Mouse (Mus musculus) embryonic facial prominence, embryonic 12.5 days (tissue): Measurements from ENCODE around the gene Pdcl. TPM values are rescaled to one million over a fixed set of nuclear protein-coding genes. Genes with fewer than 3 reads are reported as not detected.

Source experiments
- ATAC-seq: fragments of 200-750 bp; cut with Nextera tagmentation; 2 replicates; pipeline ENCODE4 v1.8.0; 2017; ENCODE audit not compliant: insufficient number of reproducible peaks, insufficient read depth, low FRiP score, low TSS enrichment
- H3K27ac ChIP-seq: fragments of 300-500 bp; sonication (generic); 2 replicates; pipeline ENCODE4 v1.5.1; 2016; ENCODE audit warnings: mild to moderate bottlenecking
- H3K27me3 ChIP-seq: fragments of 300-500 bp; sonication (generic); 2 replicates; pipeline ENCODE4 v1.6.1; 2016; ENCODE audit warnings: mild to moderate bottlenecking, moderate library complexity
- H3K36me3 ChIP-seq: fragments of 300-500 bp; sonication (generic); 2 replicates; pipeline ENCODE4 v1.6.1; 2016; ENCODE audit warnings: mild to moderate bottlenecking
- H3K4me1 ChIP-seq: fragments of 300-500 bp; sonication (generic); 2 replicates; pipeline ENCODE4 v1.6.1; 2016
- H3K4me2 ChIP-seq: fragments of 300-500 bp; sonication (generic); replicated peaks from 2 replicates; pipeline ENCODE4 v1.6.1; 2016; ENCODE audit warnings: mild to moderate bottlenecking, moderate library complexity
- H3K4me3 ChIP-seq: fragments of 300-500 bp; sonication (generic); 2 replicates; pipeline ENCODE4 v1.5.1; 2016; ENCODE audit warnings: mild to moderate bottlenecking
- H3K9ac ChIP-seq: fragments of 300-500 bp; sonication (generic); 2 replicates; pipeline ENCODE4 v1.6.1; 2016; ENCODE audit warnings: mild to moderate bottlenecking, moderate library complexity
- H3K9me3 ChIP-seq: fragments of 300-500 bp; sonication (generic); 2 replicates; pipeline ENCODE4 v1.6.1; 2016; ENCODE audit warnings: mild to moderate bottlenecking, moderate library complexity
- WGBS: fragments of 180-500 bp; shearing (Covaris S2); methylation state at CpG from one replicate; pipeline ENCODE4 v1.1.7; 2016; 5-methylcytosine and 5-hydroxymethylcytosine counted together
- polyA plus RNA-seq: library from polyadenylated mRNA; unstranded; fragments of >200 nt; fragmentation: Nextera tagmentation; extraction: Ambion mirVana; gene quantifications from 2 replicates; pipeline ENCODE4 v1.2.1, GENCODE M21; 2016

Gene Pdcl
- polyA plus RNA-seq, result 51.5 and 52.7 TPM in 2 replicates

DNA sequence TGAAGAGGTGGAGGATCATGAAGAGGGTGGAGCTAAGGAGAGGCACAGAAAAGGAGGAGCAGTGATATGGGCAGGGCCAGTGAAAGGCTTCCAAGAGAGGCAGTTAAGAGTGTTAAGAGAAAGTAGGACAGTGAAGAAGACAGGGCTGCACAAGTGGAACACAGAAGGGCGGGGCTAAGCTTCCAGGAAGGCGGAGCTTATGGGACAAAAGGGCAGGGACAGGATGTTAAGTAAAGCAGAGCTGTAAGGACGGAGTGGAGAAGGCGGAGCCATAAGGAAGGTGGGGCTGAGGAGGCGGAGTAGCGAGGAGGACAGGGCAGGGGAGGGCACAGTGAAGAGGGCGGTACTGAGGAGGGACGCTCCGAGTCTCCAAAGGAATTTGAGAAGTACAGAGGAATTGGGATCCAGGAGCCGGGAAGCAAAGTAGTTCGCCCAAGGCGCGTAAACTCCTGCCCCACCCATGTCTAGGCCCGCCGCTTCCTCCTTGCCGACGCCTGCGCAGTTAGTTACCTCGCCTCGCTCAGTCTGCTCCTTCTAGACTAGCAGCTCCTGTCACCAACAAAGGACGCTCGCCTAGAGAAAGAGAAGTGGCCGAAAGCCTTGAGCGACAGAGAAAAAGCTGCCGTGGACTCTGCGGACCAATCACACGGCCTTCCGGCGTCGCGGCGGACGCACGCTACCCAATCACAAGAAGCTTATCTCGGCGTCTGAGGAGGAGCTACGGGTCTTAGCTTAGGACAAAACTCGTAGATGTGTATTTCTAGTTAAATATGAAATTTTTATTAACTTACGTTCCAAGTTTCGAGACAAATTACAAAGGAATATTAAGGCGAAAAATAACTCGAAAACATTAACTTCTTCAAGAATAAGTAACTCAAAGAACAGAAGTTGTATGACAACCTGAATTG, at the start of gene Pdcl:
Gene Pdcl (minus strand): TSS at position 700 of the 908 bp plus-strand sequence.
- H3K36me3 ChIP-seq, result peaks cover 30% of the 10 kb centered on the region
- peak; percentile 99 for ATAC-seq
- under 1% methylated on average over 42 of the region's 42 CpGs for WGBS
- H3K9me3 ChIP-seq, result no peaks in the 10 kb centered on the region
- H3K4me3 ChIP-seq, result peak within 1 kb of the TSS; percentile 63
- peak within 1 kb of the TSS; percentile 69 for H3K9ac ChIP-seq
- no peaks in the 10 kb centered on the region for H3K27me3 ChIP-seq
- peaks cover 11% of the 10 kb centered on the region for H3K4me1 ChIP-seq
- peak within 1 kb of the TSS; percentile 98 for H3K27ac ChIP-seq
- H3K4me2 ChIP-seq, result peak within 1 kb of the TSS; percentile 66

DNA sequence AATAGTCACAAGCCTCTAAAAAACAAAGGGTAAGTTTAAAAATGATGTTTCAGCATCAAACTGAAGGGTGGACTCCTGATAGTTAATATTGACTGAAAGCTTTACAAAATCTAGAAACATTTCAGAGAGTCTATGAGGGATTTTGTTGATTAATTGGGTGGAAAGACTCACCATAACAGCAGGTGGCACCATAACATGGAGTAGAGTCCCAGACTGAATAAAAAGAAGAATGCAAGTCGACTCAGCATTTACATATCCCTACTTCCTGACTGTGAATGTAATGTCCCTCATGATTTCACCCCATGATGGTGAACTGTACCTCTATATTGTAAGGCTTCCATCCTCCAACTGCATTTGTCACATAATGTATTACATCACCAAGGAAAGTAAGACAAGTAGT, 36.4 kb upstream of the Pdcl start:
- Histone ChIP-seq H3K4me2 (no peak overlapping the region), H3K9me3 (no peaks in the 10 kb centered on the region), H3K4me3 (no peak overlapping the region), H3K27ac (no peak overlapping the region), H3K36me3 (peaks cover 23% of the 10 kb centered on the region), H3K9ac (no peak overlapping the region), H3K4me1 (no peaks in the 10 kb centered on the region), H3K27me3 (no peaks in the 10 kb centered on the region)
- ATAC-seq, result no peak
- 69% methylated on average over 1 of the region's 1 CpGs for WGBS

DNA sequence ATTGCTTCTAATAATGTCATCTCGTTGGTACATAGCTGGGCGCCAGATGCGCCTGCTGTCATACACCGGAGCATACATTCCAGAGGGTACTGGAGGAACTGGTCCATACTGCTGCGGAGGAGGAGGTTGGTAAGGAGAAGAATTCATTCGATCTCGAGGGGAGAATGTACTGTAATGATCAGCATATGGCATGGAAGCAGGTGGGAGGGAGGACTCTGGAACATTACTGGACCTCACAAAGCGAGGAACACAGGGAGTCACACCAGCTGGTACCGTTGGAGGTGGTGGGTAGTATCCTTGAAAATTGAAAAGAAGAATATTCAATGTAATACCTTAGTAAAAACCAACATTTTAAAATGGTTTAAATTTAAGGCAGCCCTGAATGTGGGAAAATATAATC, 23.8 kb upstream of the Pdcl start:
- no peak overlapping the region for H3K4me3 ChIP-seq
- peaks cover 24% of the 10 kb centered on the region for H3K36me3 ChIP-seq
- H3K4me2 ChIP-seq, result no peak overlapping the region
- no peaks in the 10 kb centered on the region for H3K4me1 ChIP-seq
- no peaks in the 10 kb centered on the region for H3K27me3 ChIP-seq
- H3K9me3 ChIP-seq, result no peaks in the 10 kb centered on the region
- no peak overlapping the region for H3K9ac ChIP-seq
- ATAC-seq, result no peak
- WGBS, result 94% methylated on average over 9 of the region's 9 CpGs
- H3K27ac ChIP-seq, result no peak overlapping the region

DNA sequence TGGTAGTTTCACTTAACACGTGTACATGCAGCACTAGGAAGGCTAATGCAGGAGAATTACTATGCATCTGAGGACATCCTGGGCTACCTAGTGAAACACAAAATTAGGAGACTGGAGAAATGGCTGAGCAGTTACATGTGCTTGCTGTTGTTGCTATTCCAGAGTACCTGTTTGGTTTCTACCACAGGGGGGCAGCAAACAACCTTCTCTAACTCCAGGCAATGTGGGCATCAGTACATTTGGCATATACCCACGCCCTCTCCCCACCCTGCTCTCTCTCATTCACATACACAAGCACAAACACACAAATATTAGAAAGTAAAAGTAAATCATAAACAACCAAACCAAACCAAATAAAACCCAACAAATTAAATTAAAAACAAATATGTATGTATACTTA, 21.1 kb upstream of the Pdcl start:
- Histone ChIP-seq H3K4me2 (no peak overlapping the region), H3K9me3 (no peaks in the 10 kb centered on the region), H3K4me1 (no peaks in the 10 kb centered on the region), H3K27ac (no peak overlapping the region), H3K36me3 (peaks cover 40% of the 10 kb centered on the region), H3K27me3 (no peaks in the 10 kb centered on the region), H3K4me3 (no peak overlapping the region), H3K9ac (no peak overlapping the region)
- ATAC-seq, result no peak
- WGBS, result 71% methylated on average over 2 of the region's 2 CpGs

DNA sequence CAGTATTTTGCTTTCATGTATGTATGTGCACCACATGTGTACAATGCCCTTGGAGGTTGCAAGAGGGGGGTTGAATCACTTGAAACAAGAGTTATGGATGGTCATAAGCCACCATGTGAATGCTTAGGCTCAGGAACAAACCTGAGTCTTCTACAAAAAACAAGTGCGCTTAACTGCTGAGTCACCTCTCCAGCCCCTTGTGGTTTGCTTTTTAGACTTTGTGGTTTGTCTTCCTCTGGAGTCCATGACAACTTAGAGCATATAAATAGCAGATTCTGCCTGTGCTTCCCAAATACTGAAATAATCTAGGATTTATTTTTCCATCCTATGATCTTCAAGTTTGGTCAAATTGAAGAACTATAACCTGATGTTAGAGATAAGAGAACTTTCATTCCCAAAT, 16.9 kb upstream of the Pdcl start:
- no peaks in the 10 kb centered on the region for H3K4me1 ChIP-seq
- H3K36me3 ChIP-seq, result peaks cover 29% of the 10 kb centered on the region
- H3K27me3 ChIP-seq, result no peaks in the 10 kb centered on the region
- no peak overlapping the region for H3K27ac ChIP-seq
- 93% methylated on average over 1 of the region's 1 CpGs for WGBS
- ATAC-seq, result no peak
- no peaks in the 10 kb centered on the region for H3K9me3 ChIP-seq
- H3K9ac ChIP-seq, result no peak overlapping the region
- no peak overlapping the region for H3K4me3 ChIP-seq
- H3K4me2 ChIP-seq, result no peak overlapping the region

DNA sequence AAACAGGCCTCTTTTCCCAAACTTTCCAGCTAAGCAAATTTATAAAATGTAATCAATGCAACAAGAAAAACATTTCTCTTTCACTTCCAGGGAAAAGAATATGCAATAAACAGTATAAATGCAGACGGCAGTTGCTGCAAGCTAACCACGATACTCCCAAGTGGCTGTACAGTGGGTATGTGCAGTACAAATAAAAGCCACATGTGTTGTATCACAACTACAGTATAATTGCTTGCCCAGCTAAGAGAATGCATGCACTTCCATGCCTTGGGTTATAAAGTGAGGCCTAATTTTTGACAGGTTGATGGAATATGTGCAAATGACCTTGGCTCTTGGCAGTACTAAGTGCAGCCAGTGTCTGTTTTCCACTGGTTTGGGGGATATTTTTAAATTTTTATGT, 11.5 kb upstream of the Pdcl start:
- Histone ChIP-seq H3K4me1 (no peaks in the 10 kb centered on the region), H3K36me3 (peaks cover 8% of the 10 kb centered on the region), H3K4me2 (no peak overlapping the region), H3K27me3 (no peaks in the 10 kb centered on the region), H3K4me3 (no peak overlapping the region), H3K27ac (no peak overlapping the region), H3K9me3 (no peaks in the 10 kb centered on the region), H3K9ac (no peak overlapping the region)
- no peak for ATAC-seq
- WGBS, result 67% methylated on average over 2 of the region's 2 CpGs

DNA sequence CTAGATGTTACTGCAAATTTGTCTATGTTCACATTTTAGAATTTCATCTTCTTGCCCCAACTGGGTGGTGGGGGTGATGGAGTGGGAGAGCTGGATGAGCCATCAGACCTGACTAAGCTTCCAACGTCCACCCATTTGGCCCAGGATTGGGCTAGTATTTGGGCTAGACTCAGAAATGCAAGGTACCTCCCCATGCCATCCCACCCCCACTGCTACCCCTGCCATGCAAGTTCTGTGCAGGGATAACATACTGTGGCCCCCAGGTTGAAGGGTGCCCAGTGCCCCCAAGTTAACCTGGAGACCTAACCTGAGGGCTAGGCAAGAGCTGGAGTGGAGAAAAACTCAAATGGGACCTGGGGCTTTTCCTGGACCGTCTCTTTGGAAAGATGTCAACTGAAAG, 776 bp upstream of the Pdcl start:
- no peak for ATAC-seq
- Histone ChIP-seq H3K4me3 (no peak overlapping the region), H3K27me3 (no peaks in the 10 kb centered on the region), H3K36me3 (peaks cover 20% of the 10 kb centered on the region), H3K9me3 (no peaks in the 10 kb centered on the region), H3K27ac (no peak overlapping the region), H3K4me2 (peak overlapping the region; percentile 66; the same call in 1 of the 2 replicates), H3K4me1 (peaks cover 11% of the 10 kb centered on the region), H3K9ac (no peak overlapping the region)
- 88% methylated on average over 2 of the region's 2 CpGs for WGBS

DNA sequence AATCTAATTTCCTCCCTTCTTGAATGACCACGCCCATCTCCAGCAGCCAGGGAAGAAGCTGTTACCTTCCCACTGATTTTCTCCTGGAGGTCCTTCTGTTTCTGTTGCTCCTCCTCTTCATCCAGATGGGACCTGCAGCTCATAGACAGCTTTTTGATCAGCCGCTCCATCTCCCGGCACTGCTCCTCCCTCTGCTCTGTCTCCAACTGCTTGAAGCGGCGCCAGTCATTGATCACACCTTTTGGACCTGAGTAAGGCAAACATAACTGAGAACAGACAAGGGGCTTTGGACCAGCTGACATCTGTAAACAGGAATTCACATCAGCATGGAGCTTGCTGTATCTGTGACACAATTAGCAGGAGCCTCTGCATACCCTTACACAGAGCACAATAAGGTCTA, 3.6 kb downstream of the Pdcl start:
- Histone ChIP-seq H3K4me2 (no peak overlapping the region), H3K27ac (no peak overlapping the region), H3K4me3 (no peak overlapping the region), H3K9ac (no peak overlapping the region), H3K4me1 (peaks cover 11% of the 10 kb centered on the region), H3K36me3 (peaks cover 61% of the 10 kb centered on the region), H3K27me3 (no peaks in the 10 kb centered on the region), H3K9me3 (no peaks in the 10 kb centered on the region)
- no peak for ATAC-seq
- WGBS, result 92% methylated on average over 5 of the region's 5 CpGs

DNA sequence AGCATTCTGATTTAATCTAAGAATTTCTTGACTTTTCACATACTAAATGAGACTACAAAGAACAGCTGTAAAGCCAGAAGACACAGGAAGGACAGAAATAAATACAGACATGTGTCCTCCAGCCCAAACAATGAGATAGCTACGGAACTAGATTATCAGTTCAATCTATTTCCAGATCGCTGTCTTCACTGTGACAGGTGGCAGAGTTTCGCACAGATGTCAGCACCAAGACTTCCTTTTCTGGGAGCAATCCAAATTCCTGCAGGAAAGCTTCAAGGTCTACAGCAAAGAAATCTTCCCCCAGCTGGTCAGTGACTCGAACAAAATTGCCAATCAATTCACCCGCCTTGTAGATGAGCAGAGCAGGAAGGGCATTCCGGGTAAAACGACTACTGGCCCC, 7.5 kb downstream of the Pdcl start:
- Histone ChIP-seq H3K9ac (no peak overlapping the region), H3K4me2 (no peak overlapping the region), H3K27ac (no peak overlapping the region), H3K27me3 (no peaks in the 10 kb centered on the region), H3K9me3 (no peaks in the 10 kb centered on the region), H3K4me3 (no peak overlapping the region), H3K4me1 (no peaks in the 10 kb centered on the region), H3K36me3 (peaks cover 61% of the 10 kb centered on the region)
- WGBS, result 87% methylated on average over 7 of the region's 7 CpGs
- no peak for ATAC-seq

DNA sequence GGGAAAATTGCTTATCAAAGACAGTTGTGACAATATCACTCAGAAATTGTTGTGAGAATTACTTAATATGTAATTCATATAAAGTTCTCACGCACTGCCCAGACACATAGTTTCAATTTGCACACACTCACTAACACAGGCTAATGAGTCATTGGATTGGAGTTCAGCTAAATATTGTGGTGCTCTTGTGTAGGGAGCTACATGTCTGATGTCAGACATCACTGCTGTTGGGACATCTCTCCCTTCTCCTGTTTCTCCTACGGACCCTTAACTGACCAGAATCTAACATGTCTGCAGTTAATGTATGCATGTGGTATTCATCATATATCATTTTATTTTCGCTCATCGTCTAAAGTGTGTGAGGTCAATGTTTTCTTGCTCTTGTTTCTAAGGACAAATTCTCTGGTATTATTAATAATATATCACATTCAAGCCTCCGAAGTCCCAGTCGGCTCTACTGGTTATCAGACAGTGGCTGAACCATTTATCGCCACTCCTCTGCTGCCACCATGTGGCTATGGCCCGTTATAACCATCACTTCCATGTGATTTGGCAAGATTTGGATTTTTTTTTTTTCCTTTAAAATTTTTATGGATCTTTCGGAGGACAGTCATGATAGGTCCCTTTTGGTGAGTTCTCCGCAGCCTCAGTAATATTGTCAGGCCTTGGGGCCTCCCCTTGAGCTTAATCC, 20.5 kb downstream of the Pdcl start:
- no peak overlapping the region for H3K4me2 ChIP-seq
- no peaks in the 10 kb centered on the region for H3K9me3 ChIP-seq
- no peaks in the 10 kb centered on the region for H3K27me3 ChIP-seq
- WGBS, result 62% methylated on average over 10 of the region's 10 CpGs
- H3K27ac ChIP-seq, result no peak overlapping the region
- H3K4me1 ChIP-seq, result no peaks in the 10 kb centered on the region
- ATAC-seq, result no peak
- H3K36me3 ChIP-seq, result no peaks in the 10 kb centered on the region
- no peak overlapping the region for H3K9ac ChIP-seq
- no peak overlapping the region for H3K4me3 ChIP-seq

DNA sequence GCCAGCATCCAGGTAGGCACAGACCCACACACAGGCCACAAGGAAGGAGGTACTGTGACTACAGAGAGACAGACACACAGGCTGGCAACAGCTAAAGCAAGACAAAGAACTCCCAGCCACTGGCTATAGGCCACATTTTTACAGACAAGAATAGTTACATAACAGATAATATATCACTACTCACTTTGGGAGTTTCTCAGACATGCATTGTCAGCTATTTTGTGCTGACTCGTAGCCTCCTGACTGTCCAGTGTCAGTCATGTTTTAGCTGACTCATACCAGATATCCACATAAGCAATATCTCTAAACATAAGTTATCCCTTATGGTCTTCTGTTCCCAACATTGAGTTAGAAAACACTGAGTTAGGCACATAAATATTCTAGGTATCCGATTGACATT, 25.8 kb downstream of the Pdcl start:
- Histone ChIP-seq H3K27ac (no peak overlapping the region), H3K4me3 (no peak overlapping the region), H3K9me3 (no peaks in the 10 kb centered on the region), H3K36me3 (no peaks in the 10 kb centered on the region), H3K27me3 (no peaks in the 10 kb centered on the region), H3K4me1 (no peaks in the 10 kb centered on the region), H3K9ac (no peak overlapping the region), H3K4me2 (no peak overlapping the region)
- no peak for ATAC-seq
- WGBS, result 78% methylated on average over 2 of the region's 2 CpGs

DNA sequence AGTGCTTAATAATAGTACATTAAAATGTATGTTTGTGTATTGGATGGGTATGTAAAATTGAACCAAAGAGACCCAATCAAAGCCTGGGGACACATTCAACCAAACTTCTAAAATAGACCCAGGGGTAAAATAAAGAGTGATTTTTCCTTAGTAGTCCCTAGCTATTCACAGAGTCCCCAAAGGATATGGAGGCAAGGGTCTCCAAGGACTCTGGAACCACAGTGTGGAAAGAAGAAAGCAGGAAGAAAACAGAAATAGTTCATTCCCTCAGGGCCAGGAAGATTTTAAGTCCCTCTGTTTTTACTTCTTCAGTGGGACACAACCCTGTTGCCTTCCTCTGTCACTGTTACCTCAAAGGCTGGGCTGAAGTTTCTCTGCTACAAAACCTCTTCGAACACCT, 32.9 kb downstream of the Pdcl start, which contains the start of gene Olfr368:
Gene Olfr368 (plus strand): TSS at position 301 of the 400 bp plus-strand sequence.
- no peaks in the 10 kb centered on the region for H3K4me1 ChIP-seq

More for the DNA sequence above, 32.9 kb downstream of the Pdcl start, which contains the start of gene Olfr368:
- H3K27me3 ChIP-seq, result no peaks in the 10 kb centered on the region
- no peaks in the 10 kb centered on the region for H3K9me3 ChIP-seq
- no peak for ATAC-seq
- no peaks in the 10 kb centered on the region for H3K36me3 ChIP-seq
- H3K27ac ChIP-seq, result no peak within 1 kb of the TSS
- no peak within 1 kb of the TSS for H3K9ac ChIP-seq
- no peak within 1 kb of the TSS for H3K4me2 ChIP-seq
- no peak within 1 kb of the TSS for H3K4me3 ChIP-seq
- 85% methylated on average over 1 of the region's 1 CpGs for WGBS
